Mouse (Mus musculus) heart, adult 18-20 months (tissue): ENCODE data around the gene Ccdc180. TPM values are rescaled to one million over a fixed set of nuclear protein-coding genes. Genes with fewer than 3 reads are reported as not detected.
A peak's percentile ranks its signal among the peaks of the same experiment; 100 is the strongest.

ENCODE experiments used
- DNase-seq, 2 experiments: peaks; one replicate each; pipeline ENCODE4 v3.0.0; 2021 to 2022; ENCODE audit warnings: mixed read lengths in 1 of 2
- long read RNA-seq, 2 experiments: library from polyadenylated mRNA; stranded (forward); transcript quantifications; one replicate each; pipeline ENCODE4 v2.0.0; 2021
- total RNA-seq, 2 experiments: library from RNA; stranded (reverse); gene quantifications; 2 replicates each; pipeline ENCODE4 v1.2.3; 2021

Ccdc180 gene
- under 1 TPM in 1 of 2 experiments, not detected in 1; 0.18 TPM for total RNA-seq
- long read RNA-seq, experiment 1 = 0 reads
- long read RNA-seq, experiment 2 = 0 reads

- peak; percentile 53 to 74 for DNase-seq
Measured at GRCm38 (mm10) chr4:45890066-45890761, at the start of gene Ccdc180. Gene Ccdc180 (plus strand): TSS chr4:45890303.

- DNase-seq = peak in 1 of 2 experiments; percentile 39
Measured at GRCm38 (mm10) chr4:45844355-45844754, 45.7 kb upstream of the Ccdc180 start.

- DNase-seq = no peak
Measured at GRCm38 (mm10) chr4:45846263-45846662, 43.8 kb upstream of the Ccdc180 start.

- DNase-seq = no peak
Measured at GRCm38 (mm10) chr4:45848109-45848824, 41.8 kb upstream of the Ccdc180 start, which contains the start of gene Stra6l. Gene Stra6l (plus strand): TSS chr4:45848664.

GRCm38 (mm10) chr4:45848825-45849156 lies 41.3 kb upstream of the Ccdc180 start:
- no peak for DNase-seq

GRCm38 (mm10) chr4:45849419-45849818 lies 40.7 kb upstream of the Ccdc180 start:
- DNase-seq = no peak

GRCm38 (mm10) chr4:45851640-45852051 lies 38.5 kb upstream of the Ccdc180 start:
- peak in 1 of 2 experiments; percentile 3 for DNase-seq

- DNase-seq = no peak
Measured at GRCm38 (mm10) chr4:45853496-45854246, 36.4 kb upstream of the Ccdc180 start.

- DNase-seq = peak; percentile 60 to 86
Measured at GRCm38 (mm10) chr4:45855803-45856424, 34.2 kb upstream of the Ccdc180 start.

GRCm38 (mm10) chr4:45861160-45861559 lies 28.9 kb upstream of the Ccdc180 start:
- no peak for DNase-seq

GRCm38 (mm10) chr4:45867416-45867815 lies 22.7 kb upstream of the Ccdc180 start:
- DNase-seq = no peak

GRCm38 (mm10) chr4:45869021-45869815 lies 20.9 kb upstream of the Ccdc180 start:
- no peak for DNase-seq

GRCm38 (mm10) chr4:45872147-45872546 lies 18.0 kb upstream of the Ccdc180 start:
- DNase-seq = no peak

- peak; percentile 17 to 60 for DNase-seq
Measured at GRCm38 (mm10) chr4:45878929-45879328, 11.2 kb upstream of the Ccdc180 start.

GRCm38 (mm10) chr4:45882521-45882920 lies 7.6 kb upstream of the Ccdc180 start:
- DNase-seq = no peak

- peak in 1 of 2 experiments; percentile 39 for DNase-seq
Measured at GRCm38 (mm10) chr4:45883250-45883649, 6.9 kb upstream of the Ccdc180 start.

GRCm38 (mm10) chr4:45889487-45889886 lies 616 bp upstream of the Ccdc180 start:
- DNase-seq = no peak

- DNase-seq = no peak
Measured at GRCm38 (mm10) chr4:45896425-45897081, 6.5 kb downstream of the Ccdc180 start.

GRCm38 (mm10) chr4:45898413-45898812 lies 8.3 kb downstream of the Ccdc180 start:
- no peak for DNase-seq

- DNase-seq = no peak
Measured at GRCm38 (mm10) chr4:45909256-45909655, 19.2 kb downstream of the Ccdc180 start.

GRCm38 (mm10) chr4:45909924-45910323 lies 19.8 kb downstream of the Ccdc180 start:
- no peak for DNase-seq
